Mouse (Mus musculus): ENCODE data around the gene Gm49450.
A peak's percentile ranks its signal among the peaks of the same experiment; 100 is the strongest.
"Not testable (repeated sequence)": the region's sequence is repeated elsewhere in the genome, so short reads cannot be mapped to it uniquely, and the experiment has no call there.

The Gm49450 gene

GRCm38 (mm10) chr15:98956000-98956399 is 2.6 kb upstream of the Gm49450 start:
- DNase-seq (ENCODE audit: low spot score in 2 of 2) = no peak

- DNase-seq (ENCODE audit: low spot score in 2 of 2) = no peak
Measured at GRCm38 (mm10) chr15:98955324-98955723, 2.0 kb upstream of the Gm49450 start.

GRCm38 (mm10) chr15:98954425-98955253 is 1.3 kb upstream of the Gm49450 start:
- DNase-seq (ENCODE audit: low spot score in 2 of 2) = no peak

- DNase-seq (ENCODE audit: low spot score in 2 of 2) = peak; percentile 75 to 79
Measured at GRCm38 (mm10) chr15:98952751-98953400, 475 bp downstream of the Gm49450 start.

- no peak for DNase-seq (ENCODE audit: low spot score in 2 of 2)
Measured at GRCm38 (mm10) chr15:98952063-98952455, 1.3 kb downstream of the Gm49450 start.

GRCm38 (mm10) chr15:98951122-98952062 is 2.0 kb downstream of the Gm49450 start:
- not testable (repeated sequence) for DNase-seq (ENCODE audit: low spot score in 2 of 2)

GRCm38 (mm10) chr15:98949607-98949892 is 3.8 kb downstream of the Gm49450 start:
- no peak for DNase-seq (ENCODE audit: low spot score in 2 of 2)

- no peak for DNase-seq (ENCODE audit: low spot score in 2 of 2)
Measured at GRCm38 (mm10) chr15:98948857-98949606, 4.3 kb downstream of the Gm49450 start.

GRCm38 (mm10) chr15:98948382-98948781 is 5.0 kb downstream of the Gm49450 start:
- no peak for DNase-seq (ENCODE audit: low spot score in 2 of 2)

- no peak for DNase-seq (ENCODE audit: low spot score in 2 of 2)
Measured at GRCm38 (mm10) chr15:98947884-98948283, 5.5 kb downstream of the Gm49450 start.

- DNase-seq (ENCODE audit: low spot score in 2 of 2) = no peak
Measured at GRCm38 (mm10) chr15:98943133-98943532, 10.2 kb downstream of the Gm49450 start.

- no peak for DNase-seq (ENCODE audit: low spot score in 2 of 2)
Measured at GRCm38 (mm10) chr15:98942081-98942480, 11.3 kb downstream of the Gm49450 start.

- DNase-seq (ENCODE audit: low spot score in 2 of 2) = no peak
Measured at GRCm38 (mm10) chr15:98941539-98941938, 11.8 kb downstream of the Gm49450 start.

GRCm38 (mm10) chr15:98940816-98941215 is 12.5 kb downstream of the Gm49450 start:
- DNase-seq (ENCODE audit: low spot score in 2 of 2) = no peak

- peak; percentile 91 to 92 for DNase-seq (ENCODE audit: low spot score in 2 of 2)
Measured at GRCm38 (mm10) chr15:98934217-98934839, 19.0 kb downstream of the Gm49450 start, which contains the start of gene Tuba1b. Gene Tuba1b, minus strand, starts transcription at chr15:98934565.

GRCm38 (mm10) chr15:98933833-98934216 is 19.5 kb downstream of the Gm49450 start:
- DNase-seq (ENCODE audit: low spot score in 2 of 2) = peak; percentile 83 to 96

- not testable (repeated sequence) for DNase-seq (ENCODE audit: low spot score in 2 of 2)
Measured at GRCm38 (mm10) chr15:98933004-98933671, 20.2 kb downstream of the Gm49450 start.

- no peak for DNase-seq (ENCODE audit: low spot score in 2 of 2)
Measured at GRCm38 (mm10) chr15:98930998-98931397, 22.4 kb downstream of the Gm49450 start.

GRCm38 (mm10) chr15:98930017-98930734 is 23.2 kb downstream of the Gm49450 start:
- DNase-seq (ENCODE audit: low spot score in 2 of 2) = no peak
